Mouse (Mus musculus): ENCODE measurements around the gene H2afb2. TPM values are rescaled to one million over a fixed set of nuclear protein-coding genes. Genes with fewer than 3 reads are reported as not detected.

The H2afb2 gene
- not detected in 2 replicates for polyA plus RNA-seq (2016; fragmentation: Nextera tagmentation; extraction: Ambion mirVana)

- Histone ChIP-seq H3K36me3 (no peaks in the 10 kb centered on the region), H3K9me3 (replicated peaks) (no peaks in the 10 kb centered on the region), H3K27me3 (no peaks in the 10 kb centered on the region), H3K27ac (no peak within 1 kb of the TSS), H3K4me1 (no peaks in the 10 kb centered on the region), H3K9ac (no peak within 1 kb of the TSS), H3K4me3 (no peak within 1 kb of the TSS), H3K4me2 (replicated peaks) (no peak within 1 kb of the TSS)
- no peak for ATAC-seq (ENCODE audit: low FRiP score)
- WGBS, result 89% methylated on average over 6 of the region's 6 CpGs
Observed at GRCm38 (mm10) chrX:116680878-116681277, at the start of gene H2afb2. Gene H2afb2 (plus strand): TSS chrX:116681178.

Other genes starting within 250 kb of the H2afb2 start
- gene Cpxcr1, start 232.2 kb upstream of the H2afb2 start, polyA plus RNA-seq (2016; fragmentation: Nextera tagmentation; extraction: Ambion mirVana), result not detected in 2 replicates

All from hindbrain, embryonic 12.5 days (tissue).